Mouse (Mus musculus) lung, postnatal 0 days (tissue): ENCODE measurements around the gene Foxp4.

Experiments used
- CTCF ChIP-seq: IDR thresholded peaks from 2 replicates; pipeline ENCODE4 v1.5.1; 2016; ENCODE audit warnings: antibody characterized with exemption, mild to moderate bottlenecking
- EP300 ChIP-seq: IDR thresholded peaks from 2 replicates; pipeline ENCODE4 v1.6.1; 2016; ENCODE audit warnings: antibody characterized with exemption, mild to moderate bottlenecking, control low read depth

GRCm38 (mm10) chr17:47923011-47923677 is 1.3 kb downstream of the Foxp4 start:
- TF ChIP-seq CTCF (no peak), EP300 (no peak)
